Mouse (Mus musculus): Measurements from ENCODE around the gene Ccin. TPM values are rescaled to one million over a fixed set of nuclear protein-coding genes. Genes with fewer than 3 reads are reported as not detected.

The Ccin gene
- polyA plus RNA-seq, 1 experiment from 2014 or later = not detected

DNA sequence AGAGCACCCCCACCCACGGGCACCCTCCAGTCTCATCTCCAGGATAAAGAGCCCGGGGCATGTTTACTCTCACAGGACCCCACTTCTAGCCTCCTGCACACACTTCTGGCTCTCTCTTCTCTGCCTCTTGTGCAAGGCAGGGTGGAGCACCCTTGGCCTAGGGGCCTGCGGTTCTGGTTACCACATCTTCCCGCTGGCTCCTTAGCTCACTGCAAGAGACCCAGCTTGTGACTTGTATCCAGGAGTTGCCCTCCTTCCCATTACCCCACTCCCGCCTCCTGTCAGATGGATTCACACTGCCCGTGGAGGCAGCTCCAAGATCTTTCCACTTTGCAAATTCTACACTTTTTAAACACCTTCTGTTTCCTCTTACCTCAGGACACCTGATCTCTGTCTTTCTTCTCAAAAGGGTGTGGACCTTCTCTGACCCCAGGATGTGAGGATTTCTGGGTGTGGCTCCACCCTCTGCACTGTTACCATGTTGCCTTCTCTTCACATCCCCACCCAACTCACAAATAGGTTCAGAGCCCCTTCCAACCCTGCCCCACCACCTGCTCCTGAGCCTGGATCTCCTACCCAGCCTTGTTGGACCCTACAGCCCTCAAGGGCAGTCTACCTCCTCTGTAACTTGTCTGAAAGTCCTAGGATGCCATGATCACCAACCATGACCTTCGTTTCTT, 17.3 kb upstream of the Ccin start:
- H3K4me1 ChIP-seq = peaks cover 42% of the 10 kb centered on the region
- no peaks in the 10 kb centered on the region for H3K27me3 ChIP-seq (ENCODE audit: low read depth, poor library complexity, severe bottlenecking)
- WGBS = 79% methylated on average over 7 of the region's 7 CpGs
- H3K4me3 ChIP-seq = no peak overlapping the region
- no peaks in the 10 kb centered on the region for H3K9me3 ChIP-seq (replicated peaks)
- no peak for DNase-seq (ENCODE audit: low spot score)
- H3K27ac ChIP-seq = peak overlapping the region; percentile 39
- H3K36me3 ChIP-seq = no peaks in the 10 kb centered on the region

DNA sequence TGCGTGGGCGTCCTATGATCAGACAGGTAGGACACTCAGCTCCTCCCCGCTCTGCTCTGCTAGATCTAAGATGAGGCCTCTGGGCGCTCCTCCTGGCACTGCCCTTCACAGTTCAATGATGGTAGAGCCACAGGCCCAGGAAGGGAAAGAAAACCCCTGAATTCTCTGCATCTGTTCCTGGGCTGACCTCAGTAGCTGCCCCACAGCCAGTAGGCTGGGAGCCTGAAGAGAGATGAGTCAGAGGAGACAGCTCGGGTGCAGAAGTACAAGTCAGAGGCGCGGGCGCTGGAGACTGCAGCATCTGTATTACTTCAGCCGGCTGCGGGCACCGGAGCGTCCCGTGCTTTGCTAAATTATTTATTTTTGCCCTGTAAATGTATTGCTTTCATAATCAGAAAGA, 14.6 kb upstream of the Ccin start:
- no peak for DNase-seq (ENCODE audit: low spot score)
- no peaks in the 10 kb centered on the region for H3K9me3 ChIP-seq (replicated peaks)
- no peaks in the 10 kb centered on the region for H3K27me3 ChIP-seq (ENCODE audit: low read depth, poor library complexity, severe bottlenecking)
- 50% methylated on average over 13 of the region's 13 CpGs for WGBS
- H3K27ac ChIP-seq = peak overlapping the region; percentile 36; the same call in 1 of the 2 replicates
- no peak overlapping the region for H3K4me3 ChIP-seq
- no peaks in the 10 kb centered on the region for H3K36me3 ChIP-seq
- peaks cover 59% of the 10 kb centered on the region for H3K4me1 ChIP-seq

DNA sequence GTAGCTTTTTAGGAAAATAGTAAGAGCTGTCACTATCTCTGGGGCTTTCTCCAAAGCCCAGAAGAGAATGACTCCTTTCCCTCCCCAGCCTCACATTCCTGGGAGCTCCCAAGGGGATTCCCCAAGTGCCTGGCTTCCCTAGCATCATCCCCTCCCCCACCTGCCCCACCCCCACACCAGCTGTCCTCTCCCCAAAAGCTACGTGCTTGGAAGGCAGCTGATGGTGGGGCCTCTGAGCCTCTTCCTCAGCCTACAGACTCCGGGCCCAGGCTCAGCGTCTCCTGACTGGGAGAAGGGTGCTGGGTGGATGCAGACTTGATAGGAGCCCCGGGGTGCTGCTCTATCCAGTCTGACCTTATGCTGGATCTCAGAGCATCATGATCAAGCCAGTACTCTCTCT, 13.9 kb upstream of the Ccin start:
- WGBS = 19% methylated on average over 4 of the region's 4 CpGs
- Histone ChIP-seq H3K27me3 (ENCODE audit: low read depth, poor library complexity, severe bottlenecking) (no peaks in the 10 kb centered on the region), H3K36me3 (no peaks in the 10 kb centered on the region), H3K4me3 (0 out of 2 replicates have a peak overlapping the region, but pooled peaks have one; percentile 7), H3K9me3 (replicated peaks) (no peaks in the 10 kb centered on the region), H3K27ac (peak overlapping the region; percentile 56), H3K4me1 (peaks cover 57% of the 10 kb centered on the region)
- DNase-seq (ENCODE audit: low spot score) = peak; percentile 54

DNA sequence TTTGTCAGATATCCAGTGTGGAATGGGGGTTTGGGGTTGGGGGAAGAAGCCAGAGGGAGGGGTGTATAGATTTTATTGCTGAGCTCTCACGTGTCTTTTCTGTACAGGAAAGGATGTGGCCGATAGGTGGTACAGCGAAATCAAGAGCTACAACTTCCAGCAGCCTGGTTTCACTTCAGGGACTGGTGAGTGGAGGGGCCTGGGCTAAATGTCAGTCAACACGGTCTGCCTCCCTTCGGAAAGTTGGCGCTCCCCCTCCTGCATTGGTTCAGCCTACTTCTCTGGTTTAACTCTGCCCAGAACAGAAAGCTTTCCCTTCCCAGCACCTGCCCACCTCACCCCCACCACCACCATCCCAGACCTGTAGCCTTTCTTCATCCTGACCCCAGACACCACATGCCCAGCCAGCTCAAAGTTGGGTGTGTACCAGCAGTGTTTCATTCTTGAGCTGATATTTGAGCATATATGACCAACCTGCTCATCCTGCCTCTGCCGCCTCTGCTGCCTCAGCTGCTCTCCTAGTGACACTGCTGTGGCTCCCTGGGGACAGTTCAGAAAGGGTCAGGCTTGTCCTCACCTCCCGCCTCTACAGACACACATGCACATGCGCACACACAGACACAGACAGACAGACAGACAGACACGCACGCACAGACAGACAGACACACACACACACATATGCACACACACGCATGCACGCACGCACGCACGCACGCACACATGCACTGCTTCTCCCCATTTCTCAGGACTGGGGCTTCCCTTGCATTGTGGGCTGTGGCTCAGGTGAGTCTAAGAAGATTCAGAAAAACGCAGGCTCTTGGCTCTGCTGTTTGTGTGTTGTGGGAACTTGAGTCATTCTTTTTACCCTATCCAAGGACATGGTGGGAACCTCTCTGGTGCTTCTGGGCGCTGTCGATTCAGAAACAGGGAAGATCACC, 12.6 kb upstream of the Ccin start:
- Histone ChIP-seq H3K9me3 (replicated peaks) (no peaks in the 10 kb centered on the region), H3K27ac (no peak overlapping the region), H3K36me3 (no peaks in the 10 kb centered on the region), H3K4me3 (no peak overlapping the region), H3K27me3 (ENCODE audit: low read depth, poor library complexity, severe bottlenecking) (no peaks in the 10 kb centered on the region), H3K4me1 (peaks cover 46% of the 10 kb centered on the region)
- WGBS = 85% methylated on average over 20 of the region's 20 CpGs
- DNase-seq (ENCODE audit: low spot score) = no peak

DNA sequence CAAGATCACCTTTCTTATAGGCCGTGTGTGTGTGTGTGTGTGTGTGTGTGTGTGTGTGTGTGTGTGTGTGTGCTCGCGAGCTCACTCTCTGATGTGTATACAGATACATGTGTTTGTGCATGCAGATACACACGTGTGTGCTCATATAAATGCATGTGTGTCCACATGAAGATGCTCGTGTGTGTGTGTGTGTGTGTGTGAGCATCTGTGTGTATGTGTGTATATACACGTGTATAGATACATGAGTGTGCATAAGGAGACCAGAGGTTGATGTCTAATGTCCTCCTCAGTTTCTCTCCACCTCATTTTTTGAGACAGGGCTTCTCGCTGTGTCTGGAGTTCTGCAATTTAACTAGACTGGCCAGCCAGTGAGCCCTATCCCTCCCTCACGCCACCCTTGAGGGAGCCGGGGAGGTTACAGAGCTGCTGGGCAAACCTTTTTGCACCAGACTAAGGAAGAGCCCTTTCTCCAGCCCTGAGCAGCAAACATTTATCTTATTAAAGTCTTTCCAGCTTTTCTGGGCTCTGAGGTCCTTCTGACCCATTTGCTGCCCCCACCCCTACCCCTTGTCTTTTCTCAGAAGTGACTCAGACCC, 11.6 kb upstream of the Ccin start:
- no peak for DNase-seq (ENCODE audit: low spot score)
- Histone ChIP-seq H3K9me3 (replicated peaks) (no peaks in the 10 kb centered on the region), H3K4me1 (peaks cover 40% of the 10 kb centered on the region), H3K27ac (peak overlapping the region; percentile 84), H3K4me3 (peak overlapping the region; percentile 36), H3K27me3 (ENCODE audit: low read depth, poor library complexity, severe bottlenecking) (no peaks in the 10 kb centered on the region), H3K36me3 (no peaks in the 10 kb centered on the region)
- WGBS = 71% methylated on average over 9 of the region's 9 CpGs

DNA sequence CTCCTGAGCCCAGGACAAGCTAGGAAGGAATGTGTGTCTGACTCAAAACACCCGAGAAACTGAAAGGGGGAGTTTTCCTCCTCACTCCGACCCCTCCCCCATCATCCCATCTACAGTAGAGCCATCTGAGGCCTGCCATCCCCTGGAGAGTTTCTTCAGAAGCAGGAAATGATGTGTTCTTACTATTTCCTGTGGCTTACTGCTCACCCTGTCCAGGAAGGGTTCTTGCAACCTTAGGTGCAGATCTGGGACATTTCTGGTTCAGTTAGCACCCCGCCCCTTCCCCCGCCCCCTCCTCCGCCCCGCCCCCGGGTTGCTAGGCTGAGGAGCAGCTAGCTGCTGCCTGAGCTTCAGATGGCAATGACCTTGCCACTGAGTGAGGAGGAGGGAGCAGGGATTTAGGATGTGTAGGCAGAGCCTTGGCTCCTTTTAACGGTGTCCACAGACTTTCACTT, 11.1 kb upstream of the Ccin start:
- Histone ChIP-seq H3K27me3 (ENCODE audit: low read depth, poor library complexity, severe bottlenecking) (no peaks in the 10 kb centered on the region), H3K36me3 (no peaks in the 10 kb centered on the region), H3K4me3 (peak overlapping the region; percentile 36), H3K27ac (peak overlapping the region; percentile 84), H3K4me1 (peaks cover 40% of the 10 kb centered on the region), H3K9me3 (replicated peaks) (no peaks in the 10 kb centered on the region)
- peak; percentile 81 for DNase-seq (ENCODE audit: low spot score)
- 2% methylated on average over 8 of the region's 8 CpGs for WGBS

DNA sequence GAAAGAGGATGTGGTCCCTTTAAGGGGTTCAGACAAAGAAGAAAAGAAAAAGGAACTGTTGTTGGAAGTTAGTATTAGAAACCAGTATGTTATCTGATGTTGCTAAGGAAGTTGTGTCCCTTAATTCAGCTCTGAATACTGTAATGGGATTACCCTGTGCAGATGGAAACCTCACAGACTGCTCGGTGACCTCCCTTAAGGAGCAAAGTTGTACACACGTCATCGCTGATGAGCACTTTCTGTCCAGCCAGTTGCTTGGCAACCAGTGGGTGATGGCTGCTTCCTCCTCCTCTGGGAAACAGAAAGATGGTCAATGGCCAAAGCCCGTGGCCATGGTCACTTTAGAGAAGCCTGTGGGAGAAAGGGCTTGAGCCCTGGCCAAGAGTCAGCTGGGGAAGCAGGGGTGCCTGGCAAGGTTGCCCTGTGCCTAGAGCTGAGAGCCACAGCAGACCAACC, 9.7 kb upstream of the Ccin start:
- Histone ChIP-seq H3K4me3 (no peak overlapping the region), H3K27ac (no peak overlapping the region), H3K4me1 (peaks cover 32% of the 10 kb centered on the region), H3K9me3 (replicated peaks) (no peaks in the 10 kb centered on the region), H3K36me3 (no peaks in the 10 kb centered on the region), H3K27me3 (ENCODE audit: low read depth, poor library complexity, severe bottlenecking) (0 out of 2 replicates have a peak, but pooled peaks cover 6% of the 10 kb centered on the region)
- WGBS = 88% methylated on average over 4 of the region's 4 CpGs
- no peak for DNase-seq (ENCODE audit: low spot score)

DNA sequence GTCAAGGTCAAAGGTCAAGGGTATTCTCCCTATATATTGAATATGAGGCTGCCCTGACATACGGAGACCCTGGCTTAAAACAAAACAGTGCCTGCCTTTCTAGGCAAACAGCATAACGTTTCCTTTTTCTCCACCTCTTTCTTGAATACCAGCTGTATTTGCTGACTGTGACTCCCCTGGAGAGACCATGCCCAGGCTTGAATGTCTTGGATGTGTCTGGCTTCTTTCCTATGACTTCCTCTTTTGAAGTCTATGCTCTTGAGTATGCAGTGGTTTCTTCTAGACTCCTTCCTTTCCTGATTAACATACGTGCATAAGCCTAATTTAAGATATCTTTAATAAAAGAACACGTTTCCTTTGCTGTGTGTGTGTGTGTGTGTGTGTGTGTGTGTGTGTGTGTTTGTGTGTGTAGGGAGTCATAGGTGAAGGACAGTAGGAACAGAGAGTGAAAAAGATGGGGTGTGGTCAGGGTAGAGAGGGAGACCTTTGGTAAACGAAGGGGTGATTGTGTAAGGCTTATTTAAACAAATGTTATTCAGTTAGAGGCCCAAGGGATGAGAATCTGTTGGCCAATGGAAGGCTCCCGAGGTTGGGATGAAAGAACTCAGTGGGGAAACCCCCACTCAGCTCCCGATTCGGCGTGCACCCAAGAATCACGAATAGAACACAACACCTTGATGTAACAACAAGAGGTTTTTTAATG, 8.2 kb upstream of the Ccin start:
- Histone ChIP-seq H3K27ac (no peak overlapping the region), H3K4me3 (no peak overlapping the region), H3K36me3 (no peaks in the 10 kb centered on the region), H3K4me1 (peaks cover 36% of the 10 kb centered on the region), H3K9me3 (replicated peaks) (no peaks in the 10 kb centered on the region), H3K27me3 (ENCODE audit: low read depth, poor library complexity, severe bottlenecking) (0 out of 2 replicates have a peak, but pooled peaks cover 6% of the 10 kb centered on the region)
- WGBS = 87% methylated on average over 10 of the region's 10 CpGs
- no peak for DNase-seq (ENCODE audit: low spot score)

DNA sequence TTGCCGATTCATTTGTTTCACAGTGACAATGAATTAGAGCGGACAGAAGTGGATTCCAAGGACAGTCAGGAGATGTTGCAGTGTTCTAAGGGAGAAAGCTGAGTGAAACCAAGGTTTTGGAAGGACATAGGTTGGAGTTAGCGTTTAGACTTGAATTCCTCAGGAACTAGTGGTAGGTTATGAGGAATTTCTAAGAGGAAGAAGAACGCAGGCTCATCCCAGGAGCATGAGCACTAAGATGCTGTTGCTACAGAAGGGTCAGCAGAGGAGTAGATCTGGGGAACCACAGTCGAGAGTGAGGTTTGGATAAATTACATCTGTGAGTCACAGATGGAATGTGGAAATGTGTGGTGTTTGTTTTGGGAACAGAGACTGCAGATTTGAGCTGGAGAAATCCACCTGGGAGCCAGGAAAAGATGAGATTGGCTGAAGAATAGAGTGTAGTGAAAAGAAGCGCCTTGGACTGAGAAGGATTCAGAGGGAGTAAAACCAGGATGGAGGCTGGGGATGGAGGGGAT, 7.0 kb upstream of the Ccin start:
- Histone ChIP-seq H3K4me3 (no peak overlapping the region), H3K9me3 (replicated peaks) (no peaks in the 10 kb centered on the region), H3K4me1 (peaks cover 36% of the 10 kb centered on the region), H3K36me3 (no peaks in the 10 kb centered on the region), H3K27me3 (ENCODE audit: low read depth, poor library complexity, severe bottlenecking) (0 out of 2 replicates have a peak, but pooled peaks cover 6% of the 10 kb centered on the region), H3K27ac (no peak overlapping the region)
- DNase-seq (ENCODE audit: low spot score) = no peak
- 89% methylated on average over 6 of the region's 6 CpGs for WGBS

DNA sequence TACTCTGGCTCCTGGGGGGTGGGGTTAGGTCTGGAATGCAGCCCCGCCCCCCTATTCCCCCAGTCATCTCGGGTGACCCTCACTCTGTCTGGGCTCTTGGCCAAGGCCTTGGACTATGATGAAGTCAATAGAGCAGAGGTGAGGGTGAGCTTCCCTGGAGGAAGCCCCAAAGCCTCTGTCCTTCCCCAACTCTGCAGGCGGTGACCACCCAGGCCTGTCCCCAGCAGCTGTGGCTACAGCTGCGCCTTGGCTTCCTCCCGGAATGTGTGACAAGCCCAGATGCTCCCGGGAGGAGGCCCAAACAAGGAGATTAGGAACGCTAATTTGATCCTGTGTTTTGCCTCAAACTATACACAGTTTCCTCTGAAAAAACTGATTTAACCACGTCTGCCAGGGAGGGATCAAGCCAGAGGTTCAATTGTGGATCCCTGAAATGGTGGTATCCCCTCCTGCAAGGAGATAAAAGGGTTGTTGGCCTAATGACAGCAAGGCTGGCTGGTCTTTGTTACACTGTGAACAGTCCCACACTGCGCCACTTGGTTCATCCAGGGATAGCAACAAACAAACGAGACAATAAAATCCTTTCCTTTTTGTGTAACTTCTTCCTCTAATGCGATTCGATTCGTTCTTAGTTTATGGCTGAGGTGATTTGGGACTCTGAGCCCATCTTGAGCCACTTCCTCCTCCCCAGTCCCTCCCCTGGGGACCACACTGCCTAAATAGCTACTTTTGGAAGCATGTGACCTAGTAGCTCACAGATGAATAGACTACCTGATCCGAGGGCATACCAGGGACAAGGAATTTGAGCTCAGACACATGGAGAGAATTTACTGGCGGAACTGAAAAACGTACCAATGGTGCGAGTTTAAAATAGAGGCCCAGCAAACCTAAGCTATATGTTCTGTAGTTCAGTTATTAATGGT, 4.5 kb upstream of the Ccin start:
- no peak for DNase-seq (ENCODE audit: low spot score)
- H3K36me3 ChIP-seq = no peaks in the 10 kb centered on the region
- no peaks in the 10 kb centered on the region for H3K9me3 ChIP-seq (replicated peaks)
- 25% methylated on average over 17 of the region's 17 CpGs for WGBS
- H3K27me3 ChIP-seq (ENCODE audit: low read depth, poor library complexity, severe bottlenecking) = 0 out of 2 replicates have a peak, but pooled peaks cover 6% of the 10 kb centered on the region
- peaks cover 22% of the 10 kb centered on the region for H3K4me1 ChIP-seq
- H3K27ac ChIP-seq = peak overlapping the region; percentile 78
- H3K4me3 ChIP-seq = no peak overlapping the region

DNA sequence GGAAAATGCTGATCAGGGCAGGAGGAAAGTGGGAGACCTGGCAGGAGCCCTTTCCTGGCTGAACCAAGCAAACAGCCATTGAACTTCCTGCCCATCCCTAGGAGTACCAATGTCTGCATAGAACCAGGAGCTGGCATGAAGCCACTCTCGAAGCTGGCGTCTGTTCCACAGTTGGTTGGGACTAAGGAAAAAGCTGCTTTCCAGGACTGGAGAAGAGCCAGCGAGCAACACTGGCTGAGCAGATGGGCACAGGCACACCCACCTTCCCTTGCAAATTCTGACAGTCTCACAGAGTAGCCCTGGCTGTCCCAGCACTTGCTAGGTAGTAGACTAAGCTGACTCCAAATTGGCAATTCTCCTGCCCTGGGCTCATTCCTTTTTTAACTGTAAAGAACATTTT, 3.5 kb upstream of the Ccin start:
- H3K4me1 ChIP-seq = peaks cover 22% of the 10 kb centered on the region
- 0 out of 2 replicates have a peak, but pooled peaks cover 9% of the 10 kb centered on the region for H3K27me3 ChIP-seq (ENCODE audit: low read depth, poor library complexity, severe bottlenecking)
- H3K27ac ChIP-seq = no peak overlapping the region
- no peaks in the 10 kb centered on the region for H3K36me3 ChIP-seq
- WGBS = 94% methylated on average over 3 of the region's 3 CpGs
- no peak for DNase-seq (ENCODE audit: low spot score)
- H3K9me3 ChIP-seq (replicated peaks) = no peaks in the 10 kb centered on the region
- no peak overlapping the region for H3K4me3 ChIP-seq
